Mouse (Mus musculus) right cerebral cortex, postnatal 10 days (tissue): ENCODE data around the gene Pde8a.
A peak's percentile ranks its signal among the peaks of the same experiment; 100 is the strongest.

ENCODE experiments used
- DNase-seq, 2 experiments: peaks; one replicate each; pipeline ENCODE4 v3.0.0; 2021; ENCODE audit warnings: low spot score in 2 of 2

Gene Pde8a

GRCm38 (mm10) chr7:81278966-81279365 lies 65.6 kb downstream of the Pde8a start:
- DNase-seq: no peak

DNA sequence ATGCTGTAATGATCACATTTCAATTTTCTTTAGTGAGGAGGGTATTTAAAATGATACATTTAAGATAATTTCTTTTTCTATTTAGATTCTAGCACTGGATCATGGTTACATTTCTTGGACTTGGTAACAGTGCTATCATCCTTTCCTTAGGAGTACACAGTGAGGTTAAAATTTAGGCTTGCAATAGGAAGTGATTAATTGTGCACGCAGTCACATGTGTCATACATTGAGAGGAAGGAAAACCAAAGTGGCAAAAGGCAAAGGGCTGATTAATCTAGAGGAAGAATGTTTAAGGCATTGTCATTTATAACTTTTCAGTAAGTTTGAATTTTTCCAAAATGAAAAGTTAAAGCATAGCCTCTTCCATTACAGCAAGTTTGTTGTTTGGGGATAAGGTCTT lies 67.8 kb downstream of the Pde8a start:
- DNase-seq: no peak

GRCm38 (mm10) chr7:81286456-81286855 lies 73.1 kb downstream of the Pde8a start:
- DNase-seq: no peak

GRCm38 (mm10) chr7:81286946-81287345 lies 73.5 kb downstream of the Pde8a start:
- no peak for DNase-seq

- no peak for DNase-seq
Observed at GRCm38 (mm10) chr7:81295169-81295568, 81.8 kb downstream of the Pde8a start.

DNA sequence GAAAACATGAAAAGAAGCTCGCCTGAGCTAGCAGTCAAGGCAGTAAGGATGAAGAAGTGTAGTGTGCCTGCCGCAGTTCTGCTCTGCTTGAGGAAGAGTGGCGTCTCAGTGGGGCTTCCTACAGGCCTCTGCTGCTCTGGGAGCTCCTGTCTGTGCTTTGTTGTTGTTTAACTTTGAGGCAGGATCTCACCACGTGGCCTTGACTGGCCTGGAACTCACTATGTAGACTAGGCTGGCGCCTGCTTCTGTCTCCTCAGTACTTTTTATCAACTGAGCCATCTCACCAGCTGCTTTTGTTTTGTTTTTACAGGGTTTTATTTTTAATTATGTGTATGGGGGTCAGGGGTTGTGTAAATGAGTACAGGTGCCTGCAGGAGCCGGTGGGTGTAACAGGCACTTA lies 84.8 kb downstream of the Pde8a start:
- no peak for DNase-seq

- DNase-seq: no peak
Observed at GRCm38 (mm10) chr7:81301323-81301722, 87.9 kb downstream of the Pde8a start.

GRCm38 (mm10) chr7:81303682-81304081 lies 90.3 kb downstream of the Pde8a start:
- no peak for DNase-seq

- no peak for DNase-seq
Observed at GRCm38 (mm10) chr7:81304100-81304499, 90.7 kb downstream of the Pde8a start.

DNA sequence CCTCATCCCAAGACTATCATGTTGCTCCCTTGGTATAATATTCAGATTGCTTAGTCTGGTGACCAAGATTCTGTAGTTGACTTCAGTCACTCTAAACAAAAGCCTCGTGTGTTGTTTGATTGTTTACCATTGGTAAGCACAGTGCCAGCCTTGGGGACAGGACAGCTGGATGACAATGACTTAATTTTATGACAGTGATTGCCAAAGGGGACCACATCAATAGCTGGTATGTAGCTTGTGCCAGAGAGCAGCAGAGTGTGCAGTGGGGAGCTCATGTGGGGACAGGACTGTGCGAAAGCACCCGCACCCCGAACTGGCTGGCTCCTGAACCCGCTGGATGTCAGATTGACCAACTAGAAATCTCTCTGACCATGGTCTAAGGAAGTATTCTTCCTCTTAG lies 91.3 kb downstream of the Pde8a start:
- no peak for DNase-seq

- DNase-seq: no peak
Observed at GRCm38 (mm10) chr7:81307735-81308134, 94.3 kb downstream of the Pde8a start.

DNA sequence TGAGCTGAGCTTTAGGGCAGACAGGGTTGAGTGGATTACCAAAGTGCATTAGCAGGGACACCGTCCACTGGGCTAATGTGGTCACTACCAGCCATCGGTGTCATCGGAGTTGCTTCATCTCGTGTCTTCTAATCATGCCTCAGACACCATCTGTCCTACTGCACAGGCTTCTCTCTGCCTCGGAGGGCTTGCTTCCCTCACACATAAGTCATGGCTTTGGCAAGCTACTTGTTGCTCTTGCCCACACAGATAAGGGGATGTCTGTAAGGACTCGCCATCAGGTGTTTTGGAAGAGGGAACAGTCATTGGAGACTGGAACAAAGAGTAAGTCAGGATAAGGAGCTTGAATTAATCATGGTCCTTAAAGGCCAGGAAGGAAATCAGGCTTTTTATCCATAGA lies 95.9 kb downstream of the Pde8a start:
- DNase-seq: no peak

DNA sequence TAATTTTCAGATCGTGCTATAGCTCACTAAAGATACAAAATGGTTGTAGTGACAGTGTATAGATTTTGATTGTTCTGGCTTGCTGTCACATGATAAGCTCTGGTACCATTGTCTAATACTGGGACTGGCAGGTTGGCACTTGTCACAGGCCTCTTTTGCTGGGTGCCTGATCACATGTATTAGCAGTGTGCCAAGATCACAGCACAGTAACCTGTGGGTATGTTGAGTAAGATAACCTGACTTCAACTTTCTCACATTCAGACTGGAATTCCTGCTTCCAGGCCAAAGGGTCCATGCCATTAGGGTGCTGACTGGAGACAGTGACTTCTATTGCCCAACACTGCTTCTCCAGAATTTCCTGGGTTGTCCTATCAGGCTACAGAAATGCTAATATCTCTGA lies 97.7 kb downstream of the Pde8a start:
- no peak for DNase-seq

DNA sequence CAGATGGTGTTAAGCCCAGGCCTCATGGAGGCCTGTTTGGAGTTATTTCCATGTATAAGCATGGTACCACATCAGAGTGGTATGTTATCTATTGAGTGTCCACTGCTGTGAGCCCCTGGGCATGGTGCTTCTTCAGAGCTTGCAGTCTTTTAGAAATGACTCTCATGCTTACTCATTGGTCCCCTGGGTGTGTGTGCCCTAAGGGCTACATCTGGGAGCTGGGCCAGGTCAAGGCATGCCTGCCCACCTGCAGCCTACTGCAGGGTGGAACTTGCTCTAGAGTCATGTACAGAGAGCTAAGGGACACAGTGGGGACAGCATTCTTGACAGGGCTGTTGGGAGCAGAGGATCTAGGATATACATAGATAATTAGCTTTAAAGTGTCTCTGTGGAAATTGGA lies 98.2 kb downstream of the Pde8a start:
- no peak for DNase-seq

DNA sequence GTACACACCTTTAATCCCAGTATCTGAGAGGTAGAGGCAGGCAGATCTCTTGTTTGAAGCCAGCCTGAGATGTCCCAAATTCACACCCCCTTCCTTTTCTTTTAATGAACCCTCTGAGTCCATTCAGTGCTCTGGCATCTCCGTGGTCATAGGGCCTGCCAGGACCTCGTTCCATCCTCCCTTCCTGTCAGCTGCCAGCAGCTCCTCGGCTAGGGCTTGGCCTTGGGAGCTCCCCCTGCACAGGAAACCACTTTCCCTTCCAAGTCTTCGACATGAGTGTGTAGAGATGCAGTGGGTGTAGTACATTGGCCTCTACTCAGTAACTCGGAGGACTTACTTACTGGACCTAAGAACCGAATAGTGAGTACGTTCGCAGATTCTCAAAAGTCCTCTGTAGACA lies 102.2 kb downstream of the Pde8a start:
- DNase-seq: no peak

DNA sequence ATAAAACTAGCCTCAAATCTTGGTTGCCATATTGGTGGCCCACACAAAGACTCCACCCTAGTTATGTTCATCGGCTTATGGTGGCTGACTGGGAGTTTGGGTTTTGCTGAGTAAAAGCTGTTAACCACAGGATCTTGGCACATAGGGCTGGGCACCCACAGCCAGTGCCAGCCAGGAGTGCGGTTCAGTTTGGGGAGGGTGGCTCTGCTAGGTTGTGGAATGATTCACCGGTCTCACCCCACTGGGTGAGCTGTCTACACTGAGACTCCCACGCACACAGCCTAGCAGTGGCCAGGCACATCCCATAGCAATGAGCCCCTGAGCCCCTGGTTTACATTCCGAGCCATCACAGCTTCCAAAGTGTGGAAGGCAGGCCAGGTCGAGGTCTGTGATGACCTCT lies 106.4 kb downstream of the Pde8a start:
- no peak for DNase-seq

DNA sequence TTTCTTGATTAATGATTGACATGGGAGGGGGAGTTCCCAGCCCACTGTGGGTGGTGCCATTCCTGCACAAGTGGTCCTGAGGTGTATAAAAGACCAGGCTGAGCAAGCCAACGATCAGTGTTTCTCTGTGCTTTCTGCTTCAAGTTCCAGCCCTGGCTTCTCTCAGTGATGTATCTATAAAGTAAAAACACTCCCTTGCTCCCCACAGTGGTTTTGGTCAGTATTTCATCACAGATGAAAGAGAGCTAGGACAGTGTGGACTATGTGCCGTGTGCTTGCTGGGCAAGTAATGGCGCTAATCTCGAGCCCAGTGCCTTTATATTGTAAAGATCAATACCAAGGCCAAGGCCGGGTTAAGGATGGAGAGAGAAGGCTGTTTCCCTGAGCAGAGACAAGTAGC lies 108.4 kb downstream of the Pde8a start:
- DNase-seq: no peak

GRCm38 (mm10) chr7:81326043-81326442 lies 112.6 kb downstream of the Pde8a start:
- DNase-seq: no peak

DNA sequence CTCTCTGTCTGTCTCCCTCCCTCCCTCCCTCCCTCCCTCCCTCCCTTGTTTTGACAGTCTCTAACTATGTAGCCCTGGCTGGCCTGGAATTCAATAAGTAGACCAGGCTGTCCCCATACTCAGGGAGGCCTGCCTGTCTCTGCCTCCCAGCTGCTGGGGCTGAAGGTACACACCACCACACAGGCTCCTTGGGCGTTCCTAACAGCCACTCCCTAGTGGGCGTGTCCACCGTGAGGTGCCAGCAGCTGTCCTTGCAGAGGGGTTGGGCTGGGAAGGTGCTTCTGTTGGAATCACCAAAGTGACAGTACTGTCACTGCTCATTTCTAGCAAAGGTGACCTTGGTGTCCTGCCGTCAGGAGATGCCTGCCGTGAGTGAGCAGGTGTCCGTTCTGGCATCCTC lies 113.5 kb downstream of the Pde8a start:
- no peak for DNase-seq

GRCm38 (mm10) chr7:81327661-81328060 lies 114.3 kb downstream of the Pde8a start:
- no peak for DNase-seq

GRCm38 (mm10) chr7:81330767-81331166 lies 117.4 kb downstream of the Pde8a start:
- no peak for DNase-seq

GRCm38 (mm10) chr7:81331851-81332250 lies 118.5 kb downstream of the Pde8a start:
- DNase-seq: no peak

GRCm38 (mm10) chr7:81335705-81336431 lies 122.5 kb downstream of the Pde8a start:
- no peak for DNase-seq

- DNase-seq: peak in 1 of 2 experiments; percentile 50
Observed at GRCm38 (mm10) chr7:81336432-81336786, 123.0 kb downstream of the Pde8a start.
